Mouse (Mus musculus) neural tube, embryonic 14.5 days (tissue): ENCODE results near the gene Gm28308. TPM values are rescaled to one million over a fixed set of nuclear protein-coding genes. Genes with fewer than 3 reads are reported as not detected.

ENCODE experiments used
- ATAC-seq: fragments of 200-750 bp; cut with Nextera tagmentation; 2 replicates; pipeline ENCODE4 v1.8.0; 2017; ENCODE audit warnings: low read depth, mild to moderate bottlenecking, moderate TSS enrichment, moderate library complexity
- H3K27ac ChIP-seq: fragments of 300-500 bp; sonication (generic); 2 replicates; pipeline ENCODE4 v1.5.1; 2014; ENCODE audit warnings: low read depth, mild to moderate bottlenecking, control low read depth, low read length, moderate library complexity, mixed read lengths
- H3K27me3 ChIP-seq: fragments of 300-500 bp; sonication (generic); 2 replicates; pipeline ENCODE4 v1.6.1; 2014; ENCODE audit warnings: low read length; ENCODE audit not compliant: control insufficient read depth, insufficient read depth
- H3K36me3 ChIP-seq: fragments of 300-500 bp; sonication (generic); 2 replicates; pipeline ENCODE4 v1.6.1; 2014; ENCODE audit warnings: low read length, mixed read lengths; ENCODE audit not compliant: control insufficient read depth, insufficient read depth
- H3K4me1 ChIP-seq: fragments of 300-500 bp; sonication (generic); 2 replicates; pipeline ENCODE4 v1.6.1; 2014; ENCODE audit warnings: low read length; ENCODE audit not compliant: control insufficient read depth, insufficient read depth
- H3K4me2 ChIP-seq: fragments of 300-500 bp; sonication (generic); 2 replicates; pipeline ENCODE4 v1.6.1; 2014; ENCODE audit warnings: mild to moderate bottlenecking, low read depth, low read length, control low read depth
- H3K4me3 ChIP-seq: fragments of 300-500 bp; sonication (generic); 2 replicates; pipeline ENCODE4 v1.5.1; 2014; ENCODE audit warnings: low read depth, low read length, control low read depth, mixed read lengths
- H3K9ac ChIP-seq: fragments of 300-500 bp; sonication (generic); replicated peaks from 2 replicates; pipeline ENCODE4 v1.6.1; 2014; ENCODE audit warnings: low read depth, mild to moderate bottlenecking, control low read depth, low read length, mixed read lengths
- H3K9me3 ChIP-seq: fragments of 300-500 bp; sonication (generic); 2 replicates; pipeline ENCODE4 v1.6.1; 2016; ENCODE audit warnings: low read length; ENCODE audit not compliant: control insufficient read depth
- WGBS: fragments of 180-500 bp; shearing (Covaris S2); extraction: QIAGEN DNeasy Blood & Tissue Kit; methylation state at CpG from one replicate; pipeline ENCODE4 v1.1.7; 2014; 5-methylcytosine and 5-hydroxymethylcytosine counted together
- polyA plus RNA-seq: library from polyadenylated mRNA; unstranded; fragments of >200 nt; fragmentation: Nextera tagmentation; extraction: Ambion mirVana; gene quantifications from 2 replicates; pipeline ENCODE4 v1.2.1, GENCODE M21; 2014

Gm28308 gene
- polyA plus RNA-seq, 1 experiment from 2014 or later: 4.2 TPM

DNA sequence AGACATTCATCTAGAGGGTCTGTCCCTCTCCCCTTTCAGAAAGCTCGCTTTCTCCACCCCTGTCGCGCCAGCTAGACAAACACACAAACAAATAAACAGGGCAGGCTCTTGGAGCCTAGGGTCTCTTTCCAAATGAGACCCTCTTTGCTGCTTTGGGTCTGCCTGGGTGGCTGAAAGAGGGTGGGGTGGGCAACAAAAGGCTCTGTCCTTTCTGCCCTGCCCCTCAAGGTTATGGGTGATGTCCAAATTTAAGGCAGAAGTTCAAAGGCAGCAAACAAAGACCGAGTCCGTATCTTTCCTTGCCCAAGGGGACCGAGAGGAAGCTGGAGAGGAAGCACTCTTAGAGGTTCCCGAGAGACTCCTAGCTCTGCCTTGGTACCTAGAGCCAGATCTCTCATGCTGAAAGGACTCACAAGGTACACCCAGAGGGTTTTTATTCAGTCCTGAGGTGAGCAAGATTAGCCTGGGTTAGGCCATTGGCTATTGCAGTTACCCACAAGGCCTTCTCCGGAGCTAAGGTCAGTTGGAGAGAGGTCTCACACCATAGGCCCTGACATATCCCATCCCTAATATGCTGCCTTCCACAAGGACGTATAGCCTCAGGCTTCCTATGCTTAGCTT is 28.0 kb upstream of the Gm28308 start:
- Histone ChIP-seq H3K9ac (peak overlapping the region; percentile 74; the same call in 1 of the 2 replicates), H3K9me3 (no peaks in the 10 kb centered on the region), H3K27me3 (peaks cover 27% of the 10 kb centered on the region), H3K36me3 (no peaks in the 10 kb centered on the region), H3K4me1 (no peaks in the 10 kb centered on the region; the same call in 1 of the 2 replicates), H3K4me2 (peak overlapping the region; percentile 90), H3K4me3 (peak overlapping the region; percentile 57; the same call in 1 of the 2 replicates), H3K27ac (peak overlapping the region; percentile 96)
- no peak for ATAC-seq
- 7% methylated on average over 9 of the region's 9 CpGs for WGBS

DNA sequence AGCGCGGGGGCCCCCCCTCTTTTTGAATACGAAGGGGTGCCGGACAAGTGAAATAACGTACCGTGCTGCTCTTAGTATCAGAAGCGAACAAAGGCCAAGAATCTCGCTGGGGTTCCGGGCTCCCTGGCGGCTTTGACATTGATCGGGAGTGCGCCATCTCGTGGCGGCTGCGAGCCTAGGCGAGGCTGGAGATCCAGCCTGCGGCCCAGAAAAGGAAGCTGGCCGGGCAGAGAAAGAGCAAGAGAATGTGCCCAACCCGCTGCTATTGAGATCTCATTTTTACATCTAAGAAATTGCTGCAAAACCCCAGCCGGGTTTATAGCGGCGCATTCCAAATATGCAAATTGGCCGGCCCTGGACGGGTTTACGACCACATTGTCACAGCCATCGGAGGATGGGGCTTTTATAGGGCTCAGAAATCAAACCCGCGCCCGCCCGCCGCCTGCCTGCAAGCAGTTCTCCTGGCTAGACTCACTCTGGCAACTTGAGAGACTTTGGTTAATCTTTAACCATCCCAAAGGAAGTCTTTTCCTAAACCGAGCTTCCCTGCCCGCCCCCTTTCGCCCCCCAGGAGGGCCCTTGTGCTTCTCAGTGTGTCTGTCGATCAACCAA is 27.4 kb upstream of the Gm28308 start, which contains the start of gene Hoxa10:
Hoxa10 (minus strand) TSS at position 466 of the 612 bp plus-strand sequence.
- no peaks in the 10 kb centered on the region for H3K9me3 ChIP-seq
- ATAC-seq: peak; percentile 66
- peak within 1 kb of the TSS; percentile 96 for H3K27ac ChIP-seq
- 2% methylated on average over 35 of the region's 35 CpGs for WGBS
- H3K36me3 ChIP-seq: no peaks in the 10 kb centered on the region
- peaks cover 23% of the 10 kb centered on the region for H3K27me3 ChIP-seq
- H3K4me3 ChIP-seq: peak within 1 kb of the TSS; percentile 57
- no peaks in the 10 kb centered on the region; the same call in 1 of the 2 replicates for H3K4me1 ChIP-seq
- peak within 1 kb of the TSS; percentile 90 for H3K4me2 ChIP-seq
- peak within 1 kb of the TSS; percentile 74 for H3K9ac ChIP-seq

DNA sequence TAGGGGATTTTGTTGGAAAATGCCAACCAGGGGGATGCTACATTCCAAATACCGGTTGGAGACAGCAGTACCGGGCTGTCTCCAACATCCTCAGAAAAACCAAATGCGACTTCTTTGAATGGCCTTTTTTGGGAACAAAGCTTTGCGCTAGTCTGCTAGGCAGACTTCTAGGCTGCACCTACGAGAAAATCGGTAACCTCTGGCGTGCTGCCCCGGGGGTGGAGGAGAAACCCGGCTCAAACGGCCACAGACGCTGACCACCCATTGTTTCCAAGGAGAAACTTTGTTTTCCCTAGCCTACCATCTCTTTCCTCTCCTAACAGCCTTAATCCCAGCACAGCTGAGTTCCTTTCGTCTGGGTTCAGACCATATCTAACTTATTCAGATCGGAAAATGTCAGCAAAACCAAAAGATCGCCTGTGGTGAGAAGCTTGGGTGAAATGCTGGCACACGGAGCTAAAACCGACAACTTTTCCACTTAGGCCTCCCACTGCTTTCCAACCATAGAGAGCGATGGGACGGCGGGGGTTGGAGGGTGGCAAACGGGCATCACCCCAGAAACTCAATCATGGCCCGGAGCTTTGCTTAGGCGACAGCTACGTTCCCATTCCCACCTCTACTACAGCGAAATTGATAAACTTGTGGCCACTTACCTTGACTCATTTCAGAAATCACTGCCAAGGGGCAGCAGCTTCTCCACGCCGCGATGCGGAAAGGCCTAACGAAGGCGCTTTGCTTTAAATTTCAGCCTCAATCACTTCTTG is 26.7 kb upstream of the Gm28308 start:
- 1% methylated on average over 30 of the region's 30 CpGs for WGBS
- peak overlapping the region; percentile 74 for H3K9ac ChIP-seq
- no peak for ATAC-seq
- no peaks in the 10 kb centered on the region for H3K9me3 ChIP-seq
- peak overlapping the region; percentile 57 for H3K4me3 ChIP-seq
- H3K27me3 ChIP-seq: peaks cover 18% of the 10 kb centered on the region
- peak overlapping the region; percentile 96 for H3K27ac ChIP-seq
- peak overlapping the region; percentile 90 for H3K4me2 ChIP-seq
- H3K36me3 ChIP-seq: no peaks in the 10 kb centered on the region
- no peaks in the 10 kb centered on the region; the same call in 1 of the 2 replicates for H3K4me1 ChIP-seq

DNA sequence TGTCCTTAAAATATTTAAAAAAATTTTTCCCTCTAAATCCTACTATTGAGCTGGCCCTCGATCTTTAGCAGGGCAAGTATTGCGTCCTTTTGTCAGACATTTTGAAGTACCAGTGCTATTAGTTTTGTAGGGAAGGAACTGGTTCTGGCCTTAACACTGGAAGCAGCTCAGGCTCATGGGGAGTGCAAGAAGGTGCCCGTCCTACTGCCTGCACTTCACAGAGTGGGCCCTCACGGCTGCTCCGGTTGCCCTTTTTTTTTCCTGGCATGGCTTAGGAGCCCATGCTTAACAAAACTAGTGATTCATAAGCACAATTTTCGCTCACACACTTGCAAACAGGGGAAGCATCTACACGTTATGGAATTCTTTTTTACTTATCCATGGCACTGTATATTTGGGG is 25.8 kb upstream of the Gm28308 start:
- H3K36me3 ChIP-seq: no peaks in the 10 kb centered on the region
- peak overlapping the region; percentile 64 for H3K9ac ChIP-seq
- H3K4me1 ChIP-seq: no peaks in the 10 kb centered on the region; the same call in 1 of the 2 replicates
- peak overlapping the region; percentile 22; the same call in 1 of the 2 replicates for H3K27ac ChIP-seq
- peak overlapping the region; percentile 57 for H3K4me3 ChIP-seq
- H3K9me3 ChIP-seq: no peaks in the 10 kb centered on the region
- WGBS: 4% methylated on average over 7 of the region's 7 CpGs
- peaks cover 18% of the 10 kb centered on the region for H3K27me3 ChIP-seq
- ATAC-seq: no peak
- peak overlapping the region; percentile 90 for H3K4me2 ChIP-seq

DNA sequence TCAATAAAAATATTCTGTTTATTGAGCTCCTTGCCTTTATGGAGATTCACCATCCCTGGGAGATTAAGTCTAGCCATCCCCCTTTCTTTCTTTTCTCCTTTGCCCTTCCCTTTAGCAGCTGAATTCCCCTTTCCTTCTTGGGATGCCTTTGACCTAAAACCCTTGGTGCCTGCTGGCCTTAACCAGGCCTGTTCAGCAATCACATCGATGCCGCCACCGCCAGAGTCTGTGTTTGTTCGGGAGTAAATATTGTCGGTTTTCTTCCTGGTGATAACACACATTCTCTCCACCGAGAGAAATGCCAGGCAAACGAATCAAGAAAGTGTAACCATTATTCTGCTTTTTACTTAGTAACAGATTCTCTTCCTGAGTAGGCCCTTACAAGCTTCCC is 25.0 kb upstream of the Gm28308 start:
- Histone ChIP-seq H3K36me3 (no peaks in the 10 kb centered on the region), H3K4me2 (peak overlapping the region; percentile 90), H3K9ac (peak overlapping the region; percentile 62), H3K27ac (peak overlapping the region; percentile 56), H3K9me3 (no peaks in the 10 kb centered on the region), H3K4me1 (no peaks in the 10 kb centered on the region; the same call in 1 of the 2 replicates), H3K4me3 (peak overlapping the region; percentile 57), H3K27me3 (peaks cover 14% of the 10 kb centered on the region)
- WGBS: 8% methylated on average over 7 of the region's 7 CpGs
- no peak for ATAC-seq

DNA sequence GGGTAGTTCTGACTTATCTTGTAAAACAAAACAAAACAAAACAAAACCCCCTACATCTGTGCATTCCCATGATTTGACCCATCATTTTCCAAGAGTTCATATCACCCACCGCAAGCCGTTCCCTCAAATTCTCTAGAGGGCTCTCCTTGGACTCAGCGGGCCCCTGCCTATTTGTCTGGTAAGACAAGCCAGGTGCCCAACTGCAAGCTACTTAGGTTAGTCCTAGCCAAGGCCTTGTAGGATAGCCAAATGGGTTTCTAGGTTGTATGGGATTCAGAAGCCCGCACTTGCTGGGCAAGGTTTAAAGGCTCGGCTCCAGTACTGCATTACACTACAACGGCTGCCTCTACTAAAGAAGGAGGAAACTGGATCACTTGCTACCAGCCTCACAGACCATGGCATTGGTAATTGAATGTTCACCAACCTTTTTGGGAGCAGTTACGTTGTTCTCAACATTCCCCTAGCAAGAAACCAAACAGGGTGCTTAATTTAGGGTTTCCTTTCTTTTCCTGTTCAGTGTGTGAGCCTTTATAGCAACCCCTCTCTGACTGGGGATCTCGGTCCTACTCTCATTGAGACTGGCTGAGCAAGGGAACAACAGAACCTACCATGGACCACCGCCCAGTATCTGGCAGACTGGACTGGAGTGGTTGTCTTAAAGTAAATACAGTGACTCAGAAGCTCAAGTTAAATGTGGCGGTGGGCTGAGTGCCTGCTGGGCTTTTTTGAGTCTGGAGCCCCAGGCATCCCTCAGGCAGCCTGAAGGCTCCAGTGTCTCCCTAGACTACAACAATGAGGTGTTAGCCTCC is 24.4 kb upstream of the Gm28308 start:
- Histone ChIP-seq H3K9ac (peak overlapping the region; percentile 62), H3K9me3 (no peaks in the 10 kb centered on the region), H3K4me1 (peaks cover 3% of the 10 kb centered on the region; the same call in 1 of the 2 replicates), H3K27ac (peak overlapping the region; percentile 56), H3K4me3 (peak overlapping the region; percentile 57), H3K4me2 (peak overlapping the region; percentile 90), H3K27me3 (peaks cover 10% of the 10 kb centered on the region), H3K36me3 (no peaks in the 10 kb centered on the region)
- 11% methylated on average over 10 of the region's 10 CpGs for WGBS
- ATAC-seq: no peak

DNA sequence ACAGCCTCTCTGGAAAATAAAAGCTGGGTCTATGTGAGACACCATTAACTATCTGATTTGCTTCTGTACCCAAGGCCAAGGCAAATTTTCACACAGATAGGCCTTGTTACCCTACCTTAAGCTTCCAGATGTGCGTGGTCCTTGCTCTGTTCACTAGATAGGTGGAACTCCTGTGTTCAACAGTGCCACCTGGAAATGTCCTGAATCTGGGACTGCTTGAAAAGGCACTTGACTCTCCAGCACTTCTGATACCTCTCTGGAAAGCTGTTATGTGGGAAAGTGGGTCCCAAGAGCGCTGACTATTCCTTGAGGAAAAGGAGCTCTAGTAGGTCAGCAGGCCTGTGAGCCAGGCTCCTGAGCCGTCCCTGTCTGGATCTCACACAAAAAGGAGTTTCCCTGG is 23.7 kb upstream of the Gm28308 start:
- H3K27ac ChIP-seq: peak overlapping the region; percentile 36; the same call in 1 of the 2 replicates
- no peaks in the 10 kb centered on the region for H3K36me3 ChIP-seq
- no peak for ATAC-seq
- 14% methylated on average over 3 of the region's 3 CpGs for whole genome bisulfite sequencing
- H3K4me2 ChIP-seq: peak overlapping the region; percentile 90
- peak overlapping the region; percentile 62; the same call in 1 of the 2 replicates for H3K9ac ChIP-seq
- H3K4me3 ChIP-seq: peak overlapping the region; percentile 57
- H3K4me1 ChIP-seq: peaks cover 3% of the 10 kb centered on the region; the same call in 1 of the 2 replicates
- H3K9me3 ChIP-seq: no peaks in the 10 kb centered on the region
- H3K27me3 ChIP-seq: peaks cover 4% of the 10 kb centered on the region; the same call in 1 of the 2 replicates

DNA sequence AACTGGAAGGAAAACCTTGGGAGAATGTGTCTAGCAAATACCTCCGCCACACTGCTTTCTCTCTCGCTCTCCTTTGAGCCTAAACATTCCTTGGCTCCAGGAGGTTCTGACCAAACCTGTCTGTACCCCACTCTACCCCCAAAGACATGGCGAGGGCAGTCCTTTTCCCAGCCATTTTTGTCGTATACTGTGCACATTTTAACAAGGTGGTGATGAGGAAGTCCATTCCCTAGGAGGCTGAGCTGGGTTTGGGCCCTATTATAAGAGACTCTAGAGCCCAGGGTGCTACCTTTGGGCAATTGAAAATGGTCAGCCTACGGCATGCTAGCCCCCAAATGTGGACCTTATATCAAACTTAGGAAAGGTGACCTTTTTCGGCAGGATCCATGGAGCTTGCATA is 22.7 kb upstream of the Gm28308 start:
- Histone ChIP-seq H3K9ac (peak overlapping the region; percentile 92; the same call in 1 of the 2 replicates), H3K4me3 (peak overlapping the region; percentile 57), H3K27me3 (no peaks in the 10 kb centered on the region), H3K27ac (0 out of 2 replicates have a peak overlapping the region, but pooled peaks have one; percentile 36), H3K9me3 (no peaks in the 10 kb centered on the region), H3K36me3 (no peaks in the 10 kb centered on the region), H3K4me1 (peaks cover 3% of the 10 kb centered on the region; the same call in 1 of the 2 replicates), H3K4me2 (peak overlapping the region; percentile 90)
- ATAC-seq: no peak
- 30% methylated on average over 6 of the region's 6 CpGs for WGBS
